Mouse (Mus musculus): Measurements from ENCODE around the gene Eef1akmt3. TPM values are rescaled to one million over a fixed set of nuclear protein-coding genes. Genes with fewer than 3 reads are reported as not detected.

Eef1akmt3 gene
- total RNA-seq, 2 experiments from 2014 or later = not detected

GRCm38 (mm10) chr10:127055406-127055805 lies 14.1 kb upstream of the Eef1akmt3 start:
- ATAC-seq (replicated peaks; ENCODE audit: poor library complexity) = 0 out of 2 replicates have a peak, but pooled peaks have one; percentile 13

DNA sequence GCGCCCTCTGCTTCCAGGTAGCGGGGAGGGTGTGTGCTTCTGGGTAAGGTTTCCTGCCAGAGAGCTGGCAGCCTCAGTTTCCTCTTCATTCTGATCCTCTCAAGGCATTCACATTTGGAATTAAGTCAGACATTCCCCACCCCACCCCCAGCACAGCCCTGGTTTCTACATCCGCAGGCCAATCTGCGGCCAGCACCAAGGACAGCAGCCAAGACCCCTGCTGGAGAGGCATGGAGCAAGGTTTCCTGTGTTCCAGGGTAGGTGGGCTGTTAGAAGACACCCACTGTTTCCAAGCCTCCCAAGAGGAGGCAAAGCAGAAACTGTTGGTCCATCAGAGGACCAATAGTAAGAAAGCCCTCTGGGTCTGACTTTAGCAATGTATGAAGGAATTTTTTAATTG lies 13.3 kb upstream of the Eef1akmt3 start:
- no peak for ATAC-seq (replicated peaks; ENCODE audit: poor library complexity)

DNA sequence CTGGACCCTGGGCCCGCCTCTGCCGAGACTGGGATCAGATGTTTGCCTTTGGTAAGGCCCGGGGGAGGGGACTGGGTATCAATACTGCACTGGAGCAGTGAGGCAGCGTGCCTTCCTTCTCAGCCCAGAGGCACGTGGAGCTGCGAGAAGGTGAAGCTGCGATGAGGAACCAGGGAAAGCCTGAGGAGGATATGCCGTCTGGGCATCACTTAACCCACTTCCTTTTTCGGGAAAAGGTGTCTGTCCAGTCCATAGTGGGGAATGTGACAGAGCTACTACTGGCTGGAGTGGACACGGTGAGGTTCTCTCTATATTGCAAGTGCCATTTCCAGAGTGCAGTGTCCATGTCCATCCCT lies 8.8 kb upstream of the Eef1akmt3 start:
- peak; percentile 49 for ATAC-seq (replicated peaks; ENCODE audit: poor library complexity)

- ATAC-seq (replicated peaks; ENCODE audit: poor library complexity) = peak; percentile 35
Observed at GRCm38 (mm10) chr10:127049395-127050118, 8.2 kb upstream of the Eef1akmt3 start.

GRCm38 (mm10) chr10:127048608-127049394 lies 7.5 kb upstream of the Eef1akmt3 start:
- peak; percentile 17 for ATAC-seq (replicated peaks; ENCODE audit: poor library complexity)

GRCm38 (mm10) chr10:127047954-127048353 lies 6.6 kb upstream of the Eef1akmt3 start, which contains the start of gene Cyp27b1:
TSS of gene Cyp27b1 (plus strand) at chr10:127048250.
- no peak for ATAC-seq (replicated peaks; ENCODE audit: poor library complexity)

DNA sequence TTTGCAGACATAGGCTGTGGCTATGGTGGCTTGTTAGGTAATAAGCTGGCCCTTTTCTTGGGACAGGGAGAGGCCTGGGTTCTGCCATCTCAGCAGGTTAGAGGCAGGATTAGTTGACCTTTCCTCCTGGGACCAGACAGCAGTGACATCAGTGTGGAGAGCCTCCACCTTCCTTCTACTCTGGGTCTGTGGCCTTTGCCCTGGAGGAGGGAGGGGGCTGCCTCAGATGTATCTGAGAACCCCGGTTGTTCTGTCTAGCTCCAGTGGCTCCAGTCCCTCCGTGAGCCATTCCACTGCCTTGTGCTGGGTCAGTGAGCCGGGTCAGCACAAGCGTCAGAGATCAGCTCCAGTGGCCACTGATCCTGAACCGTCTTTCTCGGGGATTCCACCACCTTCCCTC lies 1.9 kb upstream of the Eef1akmt3 start:
- no peak for ATAC-seq (replicated peaks; ENCODE audit: poor library complexity)

- ATAC-seq (replicated peaks; ENCODE audit: poor library complexity) = no peak
Observed at GRCm38 (mm10) chr10:127042468-127043115, 1.3 kb upstream of the Eef1akmt3 start.

- ATAC-seq (replicated peaks; ENCODE audit: poor library complexity) = peak; percentile 84
Observed at GRCm38 (mm10) chr10:127041774-127042338, 543 bp upstream of the Eef1akmt3 start.

- 0 out of 2 replicates have a peak, but pooled peaks have one; percentile 9 for ATAC-seq (replicated peaks; ENCODE audit: poor library complexity)
Observed at GRCm38 (mm10) chr10:127040569-127041214, 621 bp downstream of the Eef1akmt3 start.

- no peak for ATAC-seq (replicated peaks; ENCODE audit: poor library complexity)
Observed at GRCm38 (mm10) chr10:127037641-127038040, 3.7 kb downstream of the Eef1akmt3 start.

GRCm38 (mm10) chr10:127036273-127036672 lies 5.0 kb downstream of the Eef1akmt3 start:
- no peak for ATAC-seq (replicated peaks; ENCODE audit: poor library complexity)

DNA sequence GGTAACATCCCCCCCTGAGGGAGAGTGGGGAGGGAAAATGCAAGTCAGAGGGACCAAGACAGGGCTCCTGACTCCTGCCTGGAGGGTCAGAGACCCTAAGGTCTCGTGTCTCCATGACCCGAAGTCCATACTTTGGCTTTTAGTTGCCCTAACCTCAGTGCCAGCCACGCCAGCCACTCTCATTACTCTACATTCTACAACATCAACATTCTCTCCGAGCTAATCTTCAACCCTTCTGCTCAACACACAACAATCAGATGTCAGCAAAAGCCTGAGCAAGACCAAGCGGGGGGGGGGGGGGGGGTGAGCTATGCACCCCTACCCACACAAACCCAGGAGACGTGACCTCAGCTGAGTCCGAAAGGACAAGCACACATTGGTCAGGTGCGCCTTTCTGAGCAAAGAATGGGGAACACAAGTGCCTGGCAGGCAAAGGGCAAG lies 8.0 kb downstream of the Eef1akmt3 start:
- no peak for ATAC-seq (replicated peaks; ENCODE audit: poor library complexity)

GRCm38 (mm10) chr10:127030336-127031296 lies 10.7 kb downstream of the Eef1akmt3 start, which contains the start of gene Tsfm:
TSS of gene Tsfm (minus strand) at chr10:127030840.
- ATAC-seq (replicated peaks; ENCODE audit: poor library complexity) = peak; percentile 100

DNA sequence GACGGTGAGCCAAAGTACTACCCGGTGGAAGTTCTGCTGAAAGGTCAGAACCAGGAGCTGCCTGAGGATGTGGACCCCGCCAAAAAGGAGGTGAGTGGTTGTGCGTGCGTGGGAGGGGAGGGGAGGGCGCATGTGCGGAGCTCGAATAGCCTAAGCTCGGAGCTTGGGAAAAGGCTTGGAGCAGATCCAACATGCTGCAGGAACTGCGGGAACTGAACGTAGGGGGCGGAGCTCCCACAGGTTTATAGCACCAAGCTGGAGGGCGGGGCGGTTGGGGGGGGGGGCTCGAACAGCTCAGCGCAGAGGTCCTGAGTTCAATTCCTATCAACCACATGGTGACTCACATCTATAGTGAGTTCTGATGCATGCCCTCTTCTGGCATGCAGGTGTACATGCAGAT lies 22.9 kb downstream of the Eef1akmt3 start:
- ATAC-seq (replicated peaks; ENCODE audit: poor library complexity) = no peak

- ATAC-seq (replicated peaks; ENCODE audit: poor library complexity) = no peak
Observed at GRCm38 (mm10) chr10:127017071-127017470, 24.2 kb downstream of the Eef1akmt3 start.

DNA sequence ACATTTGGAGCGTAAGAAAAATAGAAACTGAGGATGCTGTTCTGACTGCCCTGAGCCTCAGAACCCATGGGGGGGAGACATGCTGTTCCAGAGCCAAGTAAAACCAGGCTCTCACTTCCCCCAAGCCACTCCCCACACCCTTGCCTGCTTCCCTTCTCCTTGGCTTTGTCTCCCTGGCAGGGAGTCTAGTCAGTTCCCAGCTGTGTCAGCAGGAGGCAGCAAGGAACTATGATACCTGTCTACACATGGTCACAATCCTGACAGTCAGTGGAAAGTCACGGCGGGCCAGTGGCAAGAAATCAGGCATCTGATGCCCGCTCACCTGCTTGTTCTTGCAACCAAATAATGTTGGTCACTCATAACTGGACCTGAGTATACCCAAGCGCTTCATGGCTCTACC lies 24.8 kb downstream of the Eef1akmt3 start:
- ATAC-seq (replicated peaks; ENCODE audit: poor library complexity) = peak; percentile 88

DNA sequence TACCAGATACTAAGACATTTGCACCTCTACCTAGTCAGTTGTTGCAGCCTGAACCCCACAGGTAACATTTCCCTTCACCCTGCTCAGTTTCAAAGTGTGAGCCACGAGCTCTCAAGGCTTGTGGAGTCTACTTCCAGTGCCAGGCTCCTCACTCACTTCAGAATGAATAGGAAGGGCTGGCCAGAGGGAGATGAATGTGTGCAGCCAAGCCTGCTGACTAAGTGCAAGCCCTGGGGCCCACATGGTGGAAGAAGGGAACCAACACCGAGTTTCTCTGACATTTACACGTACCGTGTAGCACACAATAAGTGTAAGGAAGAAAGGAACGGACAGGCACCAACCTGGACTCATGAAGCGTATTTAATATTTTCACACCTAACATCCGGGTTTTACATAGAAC lies 37.5 kb downstream of the Eef1akmt3 start:
- ATAC-seq (replicated peaks; ENCODE audit: poor library complexity) = no peak

DNA sequence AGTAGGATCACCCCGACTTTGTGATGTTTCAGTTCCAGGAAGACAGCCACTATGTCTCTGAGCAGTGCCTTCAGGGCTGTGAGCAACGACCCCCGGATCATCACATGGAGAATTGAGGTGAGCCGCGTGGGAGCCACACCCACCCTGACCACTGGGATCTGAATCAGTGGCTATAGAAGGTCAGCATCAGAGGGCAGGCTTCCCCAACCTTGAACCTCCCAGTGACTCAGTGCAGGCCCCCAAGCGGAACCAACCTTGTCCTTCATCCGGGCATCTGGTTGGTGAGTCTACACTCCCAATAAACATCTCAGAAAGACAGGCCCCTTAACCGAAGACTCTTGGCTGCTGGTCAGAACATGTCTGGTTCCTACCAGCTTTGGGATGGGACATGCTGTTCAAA lies 38.0 kb downstream of the Eef1akmt3 start:
- ATAC-seq (replicated peaks; ENCODE audit: poor library complexity) = no peak
